Mouse (Mus musculus) ovary, adult 2 months (tissue): ENCODE data around the gene Hbb-bs. TPM values are rescaled to one million over a fixed set of nuclear protein-coding genes. Genes with fewer than 3 reads are reported as not detected.

Experiments
- polyA plus RNA-seq: library from polyadenylated mRNA; depleted of rRNA; stranded (reverse); fragments of >200 nt; gene quantifications from 2 replicates; pipeline ENCODE4 v1.2.3, GENCODE M21; 2012; rRNA removed

The Hbb-bs gene
- polyA plus RNA-seq: 349 and 591 TPM in 2 replicates

GRCm38 (mm10) chr7:103827808-103828207, at the start of gene Hbb-bs:
Gene Hbb-bs, minus strand, starts transcription at chr7:103828096.

DNA sequence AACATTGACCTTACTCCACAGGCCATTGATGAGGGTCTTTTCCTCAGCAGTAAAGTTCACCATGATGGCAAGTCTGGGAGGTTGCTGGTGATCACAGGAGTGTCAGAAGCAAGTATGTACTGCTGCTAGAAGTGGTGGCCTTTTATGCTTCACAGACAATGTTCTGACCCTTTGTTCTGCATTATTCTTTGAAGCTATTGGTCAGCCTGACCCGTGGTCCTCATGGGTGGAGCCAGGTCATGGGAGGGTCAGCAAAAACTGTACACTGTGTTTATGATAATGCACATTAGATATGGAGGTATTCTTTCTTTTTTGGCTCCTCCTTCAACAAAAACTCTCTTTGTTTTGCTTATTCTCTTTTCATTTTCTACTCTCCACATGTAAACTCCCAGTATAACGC, 25.2 kb upstream of the Hbb-bs start, which contains the start of gene Hbb-y:
Gene Hbb-y, minus strand, starts transcription at position 127 of the 400 bp plus-strand sequence.

GRCm38 (mm10) chr7:103843034-103843433, 15.1 kb upstream of the Hbb-bs start, which contains the start of gene Hbb-bh1:
Gene Hbb-bh1, minus strand, starts transcription at chr7:103843164.

DNA sequence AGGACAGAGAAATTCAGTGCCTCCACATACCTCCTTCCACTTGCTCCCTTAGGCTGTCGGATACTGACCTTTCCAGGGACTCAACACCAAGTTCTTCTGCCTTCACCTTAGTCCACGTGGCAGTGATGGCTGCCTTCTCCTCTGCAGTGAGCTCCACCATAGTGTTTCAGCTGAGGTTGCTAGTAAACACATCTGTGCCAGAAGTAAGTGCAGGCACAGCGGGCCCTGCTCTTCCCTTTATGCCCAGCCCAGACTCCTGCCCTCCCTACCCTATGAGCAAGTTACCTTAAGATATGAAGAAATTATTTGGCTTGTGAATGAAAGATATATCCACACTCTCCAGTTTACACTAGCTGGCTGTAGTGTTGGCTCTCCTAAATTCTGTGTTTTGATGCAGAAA, 12.4 kb upstream of the Hbb-bs start, which contains the start of gene Hbb-bh2:
Gene Hbb-bh2, minus strand, starts transcription at position 253 of the 400 bp plus-strand sequence.

GRCm38 (mm10) chr7:103813766-103814165, 14.1 kb downstream of the Hbb-bs start, which contains the start of gene Hbb-bt:
Gene Hbb-bt, minus strand, starts transcription at chr7:103813996.

GRCm38 (mm10) chr7:103791721-103792120, 36.2 kb downstream of the Hbb-bs start, which contains the start of gene Olfr67:
Gene Olfr67, minus strand, starts transcription at chr7:103791821.

DNA sequence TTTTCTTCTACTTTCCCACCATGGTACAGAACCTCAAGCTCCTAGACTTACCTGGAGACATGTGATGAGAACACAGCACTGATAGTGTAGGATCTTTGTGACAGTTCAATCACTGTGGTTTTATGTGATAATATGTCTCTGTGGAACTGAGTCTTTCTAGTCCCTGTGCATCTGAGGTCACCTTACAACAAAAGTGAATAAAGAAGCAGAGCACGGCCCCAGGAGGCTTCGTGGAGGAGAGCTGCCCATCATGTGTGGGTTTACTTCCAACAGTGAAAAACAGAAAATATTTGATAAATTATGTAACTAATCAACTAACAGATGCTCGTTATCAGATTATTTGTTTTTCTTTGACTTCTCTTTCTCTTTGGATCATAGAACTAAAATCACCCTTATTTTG, 48.3 kb downstream of the Hbb-bs start, which contains the start of gene Olfr68:
Gene Olfr68, minus strand, starts transcription at position 101 of the 400 bp plus-strand sequence.

Other genes with a start within 250 kb of the Hbb-bs start
- gene Olfr618, start 238.0 kb downstream of the Hbb-bs start, polyA plus RNA-seq: not detected in 2 replicates
- not detected in 2 replicates for gene Olfr619, start 227.5 kb downstream of the Hbb-bs start, polyA plus RNA-seq
- not detected in 2 replicates for gene Olfr620, start 215.6 kb downstream of the Hbb-bs start, polyA plus RNA-seq
- not detected in 2 replicates for gene Olfr622, start 185.4 kb downstream of the Hbb-bs start, polyA plus RNA-seq
- gene Olfr623, start 164.4 kb downstream of the Hbb-bs start, polyA plus RNA-seq: not detected in 2 replicates
- gene Olfr624, start 156.9 kb downstream of the Hbb-bs start, polyA plus RNA-seq: not detected in 2 replicates
- gene Olfr625-ps1, start 145.4 kb downstream of the Hbb-bs start, polyA plus RNA-seq: not detected in 2 replicates
- gene Olfr243, start 113.4 kb downstream of the Hbb-bs start, polyA plus RNA-seq: not detected in 2 replicates
- gene Olfr628, start 97.7 kb downstream of the Hbb-bs start, polyA plus RNA-seq: not detected in 2 replicates
- gene Olfr629, start 83.2 kb downstream of the Hbb-bs start, polyA plus RNA-seq: not detected in 2 replicates
- gene Olfr630, start 70.8 kb downstream of the Hbb-bs start, polyA plus RNA-seq: not detected in 2 replicates
- not detected in 2 replicates for gene Olfr69, start 56.5 kb downstream of the Hbb-bs start, polyA plus RNA-seq
- gene Olfr68, start 48.4 kb downstream of the Hbb-bs start, polyA plus RNA-seq: not detected in 2 replicates
- gene Olfr67, start 36.3 kb downstream of the Hbb-bs start, polyA plus RNA-seq: not detected in 2 replicates
- gene Hbb-bt, start 14.1 kb downstream of the Hbb-bs start, polyA plus RNA-seq: 36.7 and 60.5 TPM in 2 replicates
- not detected in 2 replicates for gene Hbb-bh2, start 12.4 kb upstream of the Hbb-bs start, polyA plus RNA-seq
- not detected in 2 replicates for gene Hbb-bh1, start 15.1 kb upstream of the Hbb-bs start, polyA plus RNA-seq
- gene Hbb-y, start 25.1 kb upstream of the Hbb-bs start, polyA plus RNA-seq: not detected in 2 replicates
- not detected in 2 replicates for gene Olfr66, start 58.2 kb upstream of the Hbb-bs start, polyA plus RNA-seq
- gene Olfr64, start 66.4 kb upstream of the Hbb-bs start, polyA plus RNA-seq: not detected in 2 replicates
- not detected in 2 replicates for gene Olfr65, start 75.4 kb upstream of the Hbb-bs start, polyA plus RNA-seq
- not detected in 2 replicates for gene Olfr631, start 100.7 kb upstream of the Hbb-bs start, polyA plus RNA-seq
- gene Olfr632, start 106.3 kb upstream of the Hbb-bs start, polyA plus RNA-seq: not detected in 2 replicates
- not detected in 2 replicates for gene Olfr633, start 116.3 kb upstream of the Hbb-bs start, polyA plus RNA-seq
- gene Olfr635, start 143.1 kb upstream of the Hbb-bs start, polyA plus RNA-seq: not detected in 2 replicates
- gene Olfr638, start 170.7 kb upstream of the Hbb-bs start, polyA plus RNA-seq: not detected in 2 replicates
- gene Olfr639, start 189.2 kb upstream of the Hbb-bs start, polyA plus RNA-seq: not detected in 2 replicates
- gene Olfr640, start 197.5 kb upstream of the Hbb-bs start, polyA plus RNA-seq: not detected in 2 replicates
- gene Olfr641, start 207.3 kb upstream of the Hbb-bs start, polyA plus RNA-seq: not detected in 2 replicates
- gene Olfr642, start 224.6 kb upstream of the Hbb-bs start, polyA plus RNA-seq: not detected in 2 replicates
- not detected in 2 replicates for gene 4930516K23Rik, start 233.3 kb upstream of the Hbb-bs start, polyA plus RNA-seq
- not detected in 2 replicates for gene Olfr644, start 243.8 kb upstream of the Hbb-bs start, polyA plus RNA-seq